Mouse (Mus musculus): ENCODE data around the gene Fam126b. TPM values are rescaled to one million over a fixed set of nuclear protein-coding genes. Genes with fewer than 3 reads are reported as not detected.
"Not testable (repeated sequence)": the region's sequence is repeated elsewhere in the genome, so short reads cannot be mapped to it uniquely, and the experiment has no call there.

Gene Fam126b
- 10 to 100 TPM; 15.4 to 16.8 TPM for total RNA-seq (2021)

DNA sequence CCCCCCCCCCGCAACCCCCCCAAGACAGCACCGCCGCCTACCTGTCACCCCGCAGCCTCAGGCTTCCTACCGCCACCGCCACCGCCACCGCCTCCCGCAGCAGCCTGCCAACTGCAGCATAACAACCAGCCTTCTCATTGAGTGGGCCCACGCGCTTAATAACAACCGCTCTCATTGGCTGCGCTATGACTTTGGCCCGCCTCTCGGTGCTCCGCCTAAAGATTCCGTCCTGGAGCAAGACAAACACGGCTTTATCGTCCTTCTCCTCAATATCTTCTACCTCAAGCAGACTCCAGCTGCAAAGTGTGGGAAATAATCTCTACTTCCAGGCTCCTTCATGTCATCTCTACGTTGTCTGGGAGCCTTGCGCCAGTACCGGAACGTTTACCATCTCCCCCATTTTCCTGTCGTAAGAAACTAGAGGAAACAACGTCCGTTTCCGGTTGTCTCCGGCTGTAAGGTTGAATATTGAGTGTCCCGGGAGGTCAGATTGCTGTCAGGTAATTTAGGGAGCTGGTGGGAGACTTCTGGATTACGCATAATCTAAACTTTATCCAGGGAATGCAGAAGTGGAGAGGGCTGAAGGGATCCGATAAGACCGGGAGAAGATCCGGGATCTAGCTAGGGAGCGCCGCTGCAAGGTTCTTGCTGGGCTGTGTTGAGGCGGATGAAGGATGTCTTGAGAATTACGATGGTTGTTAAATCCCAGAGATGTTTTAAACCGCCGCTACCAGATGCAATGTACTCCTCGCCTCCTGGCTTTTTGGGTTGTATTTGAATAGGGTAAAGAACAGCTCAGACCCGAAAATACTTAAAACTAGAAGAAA, at the start of gene Fam126b, which contains the start of gene Ndufb3:
TSS of gene Fam126b (minus strand) at position 153 of the 827 bp plus-strand sequence.
TSS of gene Ndufb3 (plus strand) at position 214 of the 827 bp plus-strand sequence.
- intact Hi-C loops (cut with DNase I): loop anchor here (2.0 to 5.0 kb wide), 3 partner anchors 66 to 164 kb away; partner anchors contain the start of gene Clk1
- peak; percentile 89 to 93 for DNase-seq

DNA sequence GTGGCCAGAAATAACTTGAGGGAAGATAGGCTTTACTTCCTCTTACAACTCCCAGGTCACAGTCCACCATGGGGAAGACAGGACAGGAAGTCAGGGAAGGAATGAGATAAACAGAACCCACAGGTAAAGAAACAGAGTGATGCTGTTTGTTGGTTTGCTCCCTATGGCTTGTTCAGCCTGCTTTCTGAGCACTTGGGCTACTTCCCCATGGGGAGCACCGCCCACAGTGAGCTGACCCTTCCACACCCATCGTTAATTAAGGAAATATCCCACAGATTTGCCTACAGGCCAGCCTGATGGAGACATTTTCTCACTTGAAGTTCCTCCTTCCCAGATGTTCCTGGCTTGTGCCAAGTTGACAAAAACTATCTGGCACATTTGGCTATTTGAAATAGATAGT, 42.7 kb upstream of the Fam126b start:
- DNase-seq; intact Hi-C loops (cut with DNase I): not testable (repeated sequence)

DNA sequence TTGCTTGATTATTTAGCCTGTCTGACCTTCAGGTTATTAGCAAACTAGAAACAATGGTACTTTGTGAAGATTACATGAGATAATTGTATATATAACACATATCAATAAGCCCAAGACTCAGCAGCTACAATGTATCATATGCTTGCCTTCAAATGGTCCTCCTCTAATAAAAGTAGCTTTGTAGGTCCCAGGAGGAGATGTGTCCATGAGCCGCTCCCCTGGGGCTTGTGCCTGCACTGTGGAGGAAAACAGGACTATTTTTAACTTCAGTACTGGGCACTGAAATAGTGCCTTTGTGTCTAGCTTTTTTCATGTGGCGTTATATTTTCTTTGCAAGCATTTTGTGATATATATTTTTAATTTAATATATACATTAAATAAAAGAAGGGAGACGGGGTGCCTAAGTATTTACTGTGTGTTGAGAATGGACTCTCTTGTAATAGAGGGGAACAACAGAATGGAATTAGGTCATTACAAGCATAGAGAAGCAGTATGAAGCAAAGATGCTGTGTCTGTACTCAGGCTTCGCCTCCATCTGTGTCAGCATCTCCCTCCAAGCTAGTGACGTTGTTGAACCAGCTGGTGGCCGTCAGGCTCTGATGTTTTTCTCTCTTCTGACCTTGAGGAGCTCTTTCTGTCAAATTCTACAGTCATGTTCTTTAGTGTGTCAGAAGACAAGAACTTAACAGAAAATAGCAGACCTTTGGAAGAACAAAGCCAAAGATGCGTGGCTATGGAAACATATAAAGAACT, 36.0 kb upstream of the Fam126b start:
- DNase-seq: no peak
- intact Hi-C loops (cut with DNase I): no loop called here

DNA sequence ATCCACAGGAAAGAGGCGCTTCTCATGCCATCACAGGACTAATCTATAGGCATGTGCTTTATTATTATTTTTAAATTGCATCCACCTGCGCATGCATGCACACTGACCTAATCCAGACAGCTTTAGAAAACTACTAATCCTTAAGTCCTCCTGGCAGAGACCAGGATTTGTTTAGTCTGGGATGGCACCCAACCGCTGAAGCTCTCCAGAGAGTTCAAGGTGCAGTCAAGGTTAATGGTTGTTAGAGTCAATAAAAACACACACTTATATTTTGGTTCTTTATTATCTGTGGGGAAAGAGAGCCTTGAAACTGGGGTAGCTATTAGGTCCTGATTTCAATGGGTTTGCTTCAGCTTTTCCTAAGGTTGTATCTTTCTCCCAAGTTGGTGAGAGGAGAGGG, 35.1 kb upstream of the Fam126b start:
- intact Hi-C loops (cut with DNase I): no loop called here
- no peak for DNase-seq

DNA sequence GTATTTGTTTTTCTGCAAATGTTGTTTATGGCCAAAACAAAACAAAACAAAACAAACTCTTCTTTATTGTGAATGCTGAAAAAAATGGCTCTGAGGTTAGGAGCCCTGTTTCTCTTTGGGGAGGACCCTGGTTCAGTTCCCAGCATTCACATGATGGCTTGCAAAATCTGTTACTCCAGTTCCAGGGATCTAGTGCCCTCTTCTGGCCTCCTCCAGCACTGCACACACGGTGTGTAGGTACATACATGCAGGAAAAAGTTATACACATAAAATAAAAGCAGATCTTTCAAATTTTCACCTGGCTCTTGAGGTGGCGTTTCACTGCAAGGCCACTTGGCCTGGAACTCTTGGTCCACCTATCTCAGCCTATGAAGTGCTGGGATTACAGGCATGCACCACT, 32.6 kb upstream of the Fam126b start:
- no peak for DNase-seq
- intact Hi-C loops (cut with DNase I): no loop called here

DNA sequence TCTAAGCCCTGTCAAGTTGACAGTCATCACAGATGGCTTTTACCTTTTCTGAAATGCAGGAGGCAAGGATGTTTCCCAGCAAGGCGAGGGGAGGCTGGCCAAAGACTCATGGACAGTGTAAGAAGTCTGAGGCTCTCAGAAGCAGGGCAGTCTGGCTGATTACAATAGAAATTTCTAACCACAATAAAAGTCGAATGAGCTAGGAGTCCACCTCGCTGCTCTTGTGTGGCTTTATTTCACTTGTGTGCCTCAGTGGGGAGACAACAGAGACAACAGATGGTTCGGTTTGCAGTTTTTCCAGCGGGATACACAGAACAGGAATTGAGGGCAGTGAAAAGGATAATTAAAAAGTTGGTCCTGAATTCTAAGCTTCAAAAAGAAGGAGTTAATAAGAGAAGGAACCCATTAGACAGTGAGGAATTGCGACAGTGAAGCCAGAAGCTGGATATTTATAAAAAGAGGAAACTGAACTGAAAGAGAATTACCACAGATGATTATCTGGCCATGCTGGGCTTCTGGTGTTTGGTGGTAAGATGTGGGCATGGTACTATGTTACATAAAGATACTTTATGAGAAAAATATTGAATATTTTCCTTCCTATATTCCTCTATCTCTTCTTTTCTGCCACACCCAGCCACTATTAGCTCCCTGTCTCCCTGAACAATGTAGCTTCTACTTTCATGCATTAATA, 32.0 kb upstream of the Fam126b start:
- intact Hi-C loops (cut with DNase I): no loop called here
- DNase-seq: no peak

DNA sequence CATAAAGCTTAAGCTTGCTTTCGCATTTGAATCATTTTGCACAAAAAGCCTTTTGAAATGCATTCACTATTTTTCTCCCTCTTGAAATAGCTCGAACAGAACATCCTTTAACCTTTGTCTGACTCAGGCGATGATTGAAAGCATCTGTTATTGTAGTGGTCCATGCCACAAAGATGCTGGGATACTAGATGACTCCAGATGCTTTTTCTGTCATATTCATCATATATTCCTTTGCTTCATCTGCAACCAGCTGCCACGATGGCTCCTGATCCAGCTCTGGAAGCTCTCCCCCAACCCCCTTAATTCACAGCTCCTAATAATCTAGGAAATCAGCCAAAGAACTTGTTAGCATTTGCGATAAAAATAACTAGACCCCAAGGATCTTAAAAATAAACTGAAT, 31.0 kb upstream of the Fam126b start:
- intact Hi-C loops (cut with DNase I): no loop called here
- no peak for DNase-seq

DNA sequence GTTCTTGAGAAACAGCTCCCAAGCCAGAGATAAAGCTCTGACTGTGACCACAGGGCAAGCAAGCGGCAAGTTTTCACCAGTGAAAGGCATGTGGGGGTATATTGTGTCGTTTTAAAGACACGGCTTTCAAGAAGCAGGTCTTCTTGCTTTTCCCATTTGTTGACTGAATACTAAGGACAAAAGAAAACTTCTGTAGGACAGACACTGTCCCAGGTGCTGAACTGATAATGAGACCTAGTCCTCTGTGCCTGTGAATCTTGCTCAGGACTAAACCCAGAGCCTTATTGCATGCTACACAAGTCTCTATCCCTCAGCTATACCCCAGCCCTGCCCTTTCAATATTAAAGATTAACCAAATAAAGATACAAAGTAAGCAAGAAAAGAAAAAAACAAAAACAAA, 30.1 kb upstream of the Fam126b start:
- no peak for DNase-seq
- intact Hi-C loops (cut with DNase I): no loop called here

DNA sequence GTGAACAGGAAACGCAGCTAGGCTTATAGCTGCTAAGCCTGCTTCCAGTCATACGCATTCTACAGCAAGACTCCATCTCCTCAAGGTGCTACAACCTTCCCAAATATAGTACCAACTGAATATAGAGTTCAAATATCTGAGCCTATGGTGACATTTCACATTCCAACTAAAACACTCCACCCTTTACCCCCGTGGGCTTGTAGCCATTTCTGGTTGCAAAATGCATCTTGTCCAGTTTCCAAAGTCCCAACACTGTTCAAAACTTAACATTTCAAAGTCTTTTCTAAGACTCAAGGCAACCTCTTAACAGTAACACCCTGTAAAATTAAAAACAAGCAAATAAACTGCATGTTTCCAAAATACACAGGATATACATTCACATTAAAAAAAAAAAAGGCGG, 29.0 kb upstream of the Fam126b start:
- no peak for DNase-seq
- intact Hi-C loops (cut with DNase I): no loop called here

DNA sequence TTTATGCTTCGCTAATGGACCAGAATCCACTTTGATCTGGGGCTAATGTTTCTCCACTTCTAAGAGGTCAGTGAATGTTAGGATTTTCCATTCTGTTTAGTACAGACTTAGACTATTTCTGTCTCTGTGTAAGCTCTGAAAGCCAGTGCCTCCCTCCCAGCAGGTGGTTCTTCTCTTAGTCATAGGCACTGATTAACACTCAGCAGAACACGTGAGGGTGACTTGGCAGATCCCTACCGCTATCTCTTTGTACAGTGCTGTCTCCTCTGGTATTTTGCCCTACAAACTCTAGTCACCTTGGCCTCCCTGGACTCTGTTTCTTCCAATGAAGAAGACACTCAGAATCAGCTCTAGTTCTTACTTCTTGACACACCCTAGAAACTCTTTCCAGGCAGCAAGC, 28.3 kb upstream of the Fam126b start:
- peak; percentile 20 to 34 for DNase-seq
- intact Hi-C loops (cut with DNase I): no loop called here

DNA sequence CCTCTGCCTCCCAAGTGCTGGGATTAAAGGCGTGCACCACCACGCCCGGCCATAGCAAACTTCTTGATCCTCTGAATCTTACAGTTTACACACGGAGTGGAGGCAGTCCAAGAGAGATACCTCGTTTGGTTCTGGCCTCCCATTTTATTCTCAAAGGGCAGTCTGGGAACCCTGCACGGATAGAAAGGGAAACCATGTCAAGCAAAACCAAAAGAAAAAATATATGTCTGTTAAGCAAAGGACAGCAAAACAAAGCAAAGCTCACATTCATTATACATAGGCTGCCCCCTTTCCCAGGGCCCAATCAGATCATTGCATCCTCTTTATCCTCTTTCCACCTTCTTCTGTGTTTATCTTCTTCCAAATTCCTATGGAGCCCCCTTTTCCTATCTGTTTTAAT, 27.7 kb upstream of the Fam126b start:
- no peak for DNase-seq
- intact Hi-C loops (cut with DNase I): no loop called here

DNA sequence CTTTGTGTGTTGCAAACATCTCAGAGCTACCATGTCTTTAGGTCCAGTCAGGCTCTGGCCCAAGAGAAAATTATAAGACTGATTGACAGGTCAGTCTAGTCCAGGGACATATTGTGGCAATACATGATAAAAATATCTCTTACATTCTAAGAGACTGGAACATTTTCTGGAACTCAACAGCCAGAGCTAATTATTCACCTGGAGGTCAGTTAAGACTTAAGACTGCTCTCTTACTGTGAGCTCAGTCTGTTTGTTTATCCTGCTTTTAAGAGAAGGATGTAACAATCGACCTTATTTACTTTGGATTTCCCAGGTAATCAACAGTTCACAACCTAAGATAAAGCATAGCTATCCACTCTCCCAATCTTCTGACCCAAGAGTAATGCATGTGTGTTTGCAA, 24.5 kb upstream of the Fam126b start:
- intact Hi-C loops (cut with DNase I): no loop called here
- no peak for DNase-seq

DNA sequence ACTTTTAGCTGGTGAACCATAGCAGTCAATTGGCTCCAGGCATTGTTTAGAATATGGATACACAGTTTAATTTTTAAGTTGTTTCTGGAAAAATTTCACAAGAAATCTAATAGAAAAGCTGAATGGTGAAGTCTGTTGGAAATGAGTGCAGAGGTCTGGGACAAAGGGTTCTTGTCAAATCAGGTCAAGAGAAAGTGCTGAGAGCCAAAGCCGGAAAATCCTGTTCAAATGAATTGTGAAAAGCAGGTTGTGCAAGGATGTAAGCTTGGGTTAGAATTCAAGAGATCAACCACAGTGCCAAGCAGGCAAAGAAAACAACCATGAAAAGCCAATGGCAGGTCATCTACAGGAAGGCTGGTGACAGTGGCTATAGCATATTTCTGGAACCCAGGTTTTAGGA, 24.0 kb upstream of the Fam126b start:
- no peak for DNase-seq
- intact Hi-C loops (cut with DNase I): no loop called here

DNA sequence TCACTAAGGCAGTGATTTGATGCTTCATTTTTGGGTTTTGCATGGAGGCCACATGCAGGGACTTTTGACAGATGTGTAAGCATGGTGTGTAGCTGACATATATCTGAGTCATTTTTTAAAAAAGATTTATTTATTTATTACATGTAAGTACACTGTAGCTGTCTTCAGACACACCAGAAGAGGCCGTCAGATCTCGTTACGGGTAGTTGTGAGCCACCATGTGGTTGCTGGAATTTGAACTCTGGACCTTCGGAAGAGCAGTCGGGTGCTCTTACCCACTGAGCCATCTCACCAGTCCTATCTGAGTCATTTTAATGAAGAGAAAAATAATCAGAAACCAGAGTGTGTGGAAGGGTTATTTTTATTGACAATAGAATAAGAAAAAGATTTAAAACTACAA, 23.5 kb upstream of the Fam126b start:
- intact Hi-C loops (cut with DNase I): not testable (repeated sequence)

DNA sequence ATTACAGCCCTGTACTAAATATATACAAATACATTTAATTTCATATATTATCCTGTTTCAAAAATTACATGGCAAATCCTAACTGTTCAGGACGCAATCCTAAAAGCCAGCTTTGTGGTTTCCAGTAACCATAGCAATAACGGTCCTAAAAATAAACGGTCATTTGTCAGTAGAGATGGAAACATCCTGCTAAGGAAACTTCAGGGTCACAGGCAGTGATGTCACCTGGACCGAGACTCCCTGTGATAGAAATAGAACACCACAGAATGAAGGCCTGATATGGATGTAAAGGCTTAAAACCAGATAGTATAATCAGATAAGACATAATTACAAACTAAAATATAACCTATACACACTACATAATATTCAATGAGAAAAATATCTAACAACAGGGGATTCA, 17.6 kb upstream of the Fam126b start:
- intact Hi-C loops (cut with DNase I): no loop called here
- DNase-seq: no peak

More for the DNA sequence above, 23.5 kb upstream of the Fam126b start:
- DNase-seq: not testable (repeated sequence)

DNA sequence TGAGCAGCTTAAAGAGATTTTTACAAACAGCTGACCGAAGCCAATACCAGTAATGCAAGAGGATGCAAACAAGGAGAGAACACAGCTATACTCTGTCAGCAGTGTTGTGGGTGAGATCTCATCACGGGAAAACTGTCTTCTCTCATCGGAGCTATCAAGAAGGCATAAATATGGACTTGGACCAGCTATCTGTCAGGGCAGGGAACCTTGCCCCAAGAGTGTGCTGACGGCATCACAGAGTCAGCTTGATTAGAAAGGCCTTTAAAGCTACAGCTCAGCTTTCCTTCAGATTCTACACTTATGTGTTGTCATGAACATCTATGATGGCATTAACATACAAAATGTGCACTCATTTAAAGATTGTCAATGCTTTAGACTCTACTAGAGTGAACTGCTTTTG, 16.6 kb upstream of the Fam126b start:
- intact Hi-C loops (cut with DNase I): no loop called here
- no peak for DNase-seq

DNA sequence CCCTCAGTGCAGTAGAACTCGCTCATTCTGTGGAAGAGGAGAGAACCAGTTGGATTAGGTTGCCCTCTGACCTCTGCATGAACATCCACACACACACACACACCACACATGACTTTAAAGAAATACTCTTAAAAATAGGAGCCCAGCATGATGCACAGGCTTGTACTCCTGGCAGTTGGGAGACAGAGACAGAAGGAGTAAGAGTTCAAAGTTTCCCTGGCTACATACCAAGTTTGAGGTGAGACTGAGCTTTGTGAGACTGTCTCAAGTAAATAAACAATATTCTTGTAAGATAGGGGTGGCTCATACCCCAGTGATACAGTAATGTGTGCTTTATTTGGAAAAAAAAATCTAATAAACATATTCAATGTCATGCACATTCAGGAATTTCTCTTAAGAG, 1.4 kb upstream of the Fam126b start:
- no peak for DNase-seq
- intact Hi-C loops (cut with DNase I): loop anchor here (2.0 to 5.0 kb wide), 3 partner anchors 65 to 165 kb away; partner anchors contain the start of gene Clk1

DNA sequence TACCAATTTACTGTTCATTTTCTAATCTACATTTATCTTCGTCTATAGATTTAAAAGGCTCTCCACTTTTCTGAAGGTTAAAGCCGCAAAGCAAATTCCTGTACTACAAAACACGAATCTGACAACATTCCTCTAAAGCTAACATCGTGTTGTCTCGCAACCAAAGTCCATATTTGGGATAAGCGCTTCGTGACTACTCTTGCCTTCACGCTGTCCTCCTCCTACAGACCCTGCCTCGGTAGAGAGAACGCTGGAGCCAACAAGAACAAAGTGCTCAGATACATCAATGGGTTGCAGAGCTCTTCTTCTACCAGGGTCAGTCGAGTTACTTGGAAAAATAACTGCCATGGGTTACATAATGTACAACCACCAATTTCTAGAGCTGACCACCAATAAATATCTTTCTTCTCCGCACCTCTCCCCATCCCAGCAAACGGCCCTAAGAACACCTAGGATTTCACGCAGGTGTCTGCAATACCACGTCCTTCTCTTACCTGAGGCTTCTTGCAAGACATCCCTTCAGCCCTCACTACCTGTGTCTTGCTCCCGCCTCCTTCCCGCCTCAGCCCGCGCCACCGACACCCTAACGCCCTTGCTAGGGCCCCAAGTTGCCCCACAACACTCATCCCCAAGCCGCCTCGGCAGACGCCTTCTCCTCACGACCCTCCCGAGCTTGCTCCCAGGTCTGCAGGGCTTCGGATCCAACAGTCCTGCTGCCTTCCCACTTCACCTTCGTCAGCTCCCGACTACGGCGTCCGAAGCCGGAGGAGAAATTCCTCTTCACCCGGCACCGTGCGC, 551 bp downstream of the Fam126b start:
- intact Hi-C loops (cut with DNase I): loop anchor here (2.0 to 5.0 kb wide), 3 partner anchors 67 to 163 kb away; partner anchors contain the start of gene Clk1
- peak in 1 of 2 experiments; percentile 7 for DNase-seq

DNA sequence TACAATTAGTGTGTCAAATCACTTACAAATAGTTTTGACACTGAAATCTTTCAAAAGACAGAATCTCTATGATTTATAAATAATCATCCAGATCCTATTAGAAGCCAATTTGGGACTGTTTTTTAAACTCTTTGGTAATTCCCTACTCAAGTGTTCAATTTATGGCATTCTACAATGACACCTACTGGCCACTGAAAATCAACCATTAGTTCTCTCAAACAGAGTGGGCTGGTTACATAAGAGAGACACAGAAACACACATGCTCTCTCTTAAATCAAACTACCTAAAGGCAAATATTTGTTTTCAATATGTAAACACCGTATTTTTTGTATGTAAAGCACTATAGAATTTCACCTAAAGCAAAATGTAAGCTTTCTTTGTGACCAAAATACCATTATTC, 1.9 kb downstream of the Fam126b start:
- no peak for DNase-seq
- intact Hi-C loops (cut with DNase I): no loop called here

DNA sequence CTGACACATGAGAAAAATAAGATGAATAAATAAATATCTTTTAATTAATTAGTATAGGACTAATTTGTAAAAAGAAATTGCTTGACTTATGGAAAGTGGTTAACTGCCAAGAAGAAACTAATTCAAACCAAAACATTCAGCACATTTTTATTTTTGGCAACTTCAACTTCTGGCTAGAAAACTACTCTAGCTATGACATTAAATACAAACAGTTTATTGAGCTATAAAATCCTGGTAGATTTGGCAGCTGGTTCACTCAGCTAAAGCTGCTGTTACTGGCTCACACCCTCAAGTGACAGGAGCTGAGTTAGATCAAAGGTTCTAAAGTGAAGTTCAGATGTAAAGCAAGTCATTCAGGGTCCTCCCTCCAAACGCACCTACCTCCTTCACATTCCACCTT, 3.5 kb downstream of the Fam126b start:
- intact Hi-C loops (cut with DNase I): no loop called here
- DNase-seq: no peak

Measured in heart, postnatal 36 days (tissue).